Mouse (Mus musculus): ENCODE measurements around the gene Unc79. TPM values are rescaled to one million over a fixed set of nuclear protein-coding genes. Genes with fewer than 3 reads are reported as not detected.

The Unc79 gene
- polyA plus RNA-seq, 1 experiment from 2014 or later: 0.27 TPM

DNA sequence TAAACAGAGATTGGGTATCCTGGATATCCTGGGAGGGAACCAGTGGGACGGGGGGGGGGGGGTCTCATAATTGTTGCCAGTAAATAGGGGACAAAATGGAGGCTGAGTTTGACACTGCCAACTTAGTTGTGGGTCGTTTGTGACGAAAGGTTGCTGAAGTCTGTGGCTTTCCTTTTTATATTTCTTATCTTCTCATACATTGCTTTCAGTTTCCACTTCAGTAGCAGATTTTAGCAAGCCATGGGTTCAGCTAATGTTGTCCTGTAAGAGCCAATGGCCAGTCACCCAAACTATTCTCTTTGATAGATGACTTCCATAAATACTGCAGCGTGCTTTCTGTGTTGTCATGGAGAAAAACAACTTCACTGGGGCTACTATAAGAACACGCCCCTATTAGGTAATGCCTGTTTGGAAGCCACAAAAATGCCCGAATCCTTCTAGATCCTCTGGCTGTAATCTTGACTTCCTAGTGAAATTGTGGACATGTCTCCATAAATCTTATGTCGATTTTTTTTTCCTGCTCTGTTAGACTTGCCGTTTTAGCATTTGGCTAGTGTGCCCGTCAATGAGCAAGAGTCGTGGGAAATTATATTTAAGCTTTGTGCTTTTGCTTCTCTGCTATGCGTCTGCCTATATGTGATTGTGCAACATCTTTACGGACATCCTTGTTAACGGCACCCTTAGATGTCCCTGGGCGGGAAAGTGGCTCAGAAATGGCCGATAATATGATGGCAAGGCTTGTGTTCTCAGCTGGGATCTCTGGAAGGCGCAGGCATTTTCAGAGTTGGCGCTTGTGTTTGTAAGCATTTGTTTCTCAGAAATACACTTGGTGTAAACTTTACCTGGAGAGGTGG, 181.0 kb downstream of the Unc79 start:
- Histone ChIP-seq H3K27ac (ENCODE audit: low read length) (no peak overlapping the region), H3K4me1 (ENCODE audit: control insufficient read depth, insufficient read depth, low read length) (no peaks in the 10 kb centered on the region), H3K4me3 (ENCODE audit: low read length) (no peak overlapping the region), H3K9me3 (ENCODE audit: control insufficient read depth, low read length) (no peaks in the 10 kb centered on the region), H3K27me3 (replicated peaks; ENCODE audit: control insufficient read depth, insufficient read depth, low read length) (no peaks in the 10 kb centered on the region), H3K4me2 (ENCODE audit: low read depth, low read length) (no peak overlapping the region), H3K36me3 (ENCODE audit: control insufficient read depth, insufficient read depth, low read length) (no peaks in the 10 kb centered on the region), H3K9ac (ENCODE audit: low read depth, low read length) (no peak overlapping the region)
- ATAC-seq: no peak
- WGBS: 72% methylated on average over 17 of the region's 17 CpGs

GRCm38 (mm10) chr12:103131419-103131818, 182.8 kb downstream of the Unc79 start:
- no peak overlapping the region for H3K4me3 ChIP-seq (ENCODE audit: low read length)
- H3K27me3 ChIP-seq (replicated peaks; ENCODE audit: control insufficient read depth, insufficient read depth, low read length): no peaks in the 10 kb centered on the region
- H3K27ac ChIP-seq (ENCODE audit: low read length): no peak overlapping the region
- no peaks in the 10 kb centered on the region for H3K36me3 ChIP-seq (ENCODE audit: control insufficient read depth, insufficient read depth, low read length)
- no peaks in the 10 kb centered on the region for H3K4me1 ChIP-seq (ENCODE audit: control insufficient read depth, insufficient read depth, low read length)
- H3K9ac ChIP-seq (ENCODE audit: low read depth, low read length): no peak overlapping the region
- WGBS: 64% methylated on average over 6 of the region's 6 CpGs
- no peak for ATAC-seq
- H3K4me2 ChIP-seq (ENCODE audit: low read depth, low read length): no peak overlapping the region
- no peaks in the 10 kb centered on the region for H3K9me3 ChIP-seq (ENCODE audit: control insufficient read depth, low read length)

DNA sequence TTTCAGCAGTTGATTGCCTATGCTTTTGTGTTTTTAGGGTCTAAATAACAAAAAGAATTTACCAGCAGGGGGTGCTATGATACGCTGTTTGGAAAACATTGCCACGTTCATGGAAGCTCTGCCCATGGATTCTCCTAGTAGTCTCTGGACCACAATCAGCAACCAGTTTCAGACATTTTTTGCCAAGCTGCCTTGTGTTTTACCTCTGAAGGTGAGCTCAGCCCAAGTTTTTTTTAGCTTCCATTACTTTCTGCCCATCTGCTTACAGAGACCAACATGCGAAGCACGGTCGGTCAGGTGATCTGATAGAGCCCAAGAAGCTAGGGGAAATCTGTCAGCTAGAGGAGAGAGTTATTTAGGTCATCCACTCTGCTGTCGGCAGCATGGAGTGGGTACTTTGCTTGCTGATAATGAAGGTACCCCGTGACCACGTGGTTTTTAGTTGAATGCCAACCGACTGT, 193.9 kb downstream of the Unc79 start:
- WGBS: 53% methylated on average over 9 of the region's 9 CpGs

DNA sequence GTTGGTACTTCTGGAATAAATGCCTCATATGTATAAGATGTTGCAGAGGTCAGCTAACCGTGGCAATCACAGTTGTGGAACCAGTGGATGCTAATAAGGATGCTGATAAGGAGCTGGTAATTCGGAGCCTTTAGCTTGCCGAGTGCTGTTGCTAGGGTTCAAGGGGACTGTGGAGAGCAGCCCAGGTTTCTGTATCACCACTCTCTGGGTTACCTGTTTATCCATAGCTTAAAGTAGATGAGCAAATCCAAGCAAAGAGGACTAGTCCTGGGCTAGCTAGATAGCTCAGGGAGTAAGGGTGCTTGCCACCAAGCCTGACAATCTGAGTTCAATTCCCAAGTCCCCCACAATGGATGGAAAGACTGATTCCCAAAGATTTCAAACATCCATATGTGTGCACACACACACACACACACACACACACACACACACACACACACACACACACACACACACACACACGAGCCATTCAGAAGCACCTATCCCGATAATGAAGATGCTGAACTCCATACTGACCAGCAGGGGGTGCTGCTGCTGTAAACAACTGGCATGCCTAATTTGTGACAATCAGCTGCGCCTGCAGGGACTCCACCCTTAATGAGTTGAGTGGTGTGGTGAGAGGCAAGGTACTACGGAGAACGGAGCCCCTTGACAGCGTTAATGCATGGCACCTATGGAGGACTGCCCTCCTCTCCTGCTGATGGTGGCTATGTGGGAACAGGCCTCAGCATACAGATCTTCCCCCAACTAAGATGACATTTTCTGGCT, 195.3 kb downstream of the Unc79 start:
- Histone ChIP-seq H3K4me3 (ENCODE audit: low read length) (no peak overlapping the region), H3K27me3 (replicated peaks; ENCODE audit: control insufficient read depth, insufficient read depth, low read length) (no peaks in the 10 kb centered on the region), H3K27ac (ENCODE audit: low read length) (no peak overlapping the region), H3K4me1 (ENCODE audit: control insufficient read depth, insufficient read depth, low read length) (no peaks in the 10 kb centered on the region), H3K9ac (ENCODE audit: low read depth, low read length) (no peak overlapping the region), H3K4me2 (ENCODE audit: low read depth, low read length) (no peak overlapping the region), H3K9me3 (ENCODE audit: control insufficient read depth, low read length) (no peaks in the 10 kb centered on the region), H3K36me3 (ENCODE audit: control insufficient read depth, insufficient read depth, low read length) (no peaks in the 10 kb centered on the region)
- no peak for ATAC-seq
- WGBS: 27% methylated on average over 9 of the region's 9 CpGs

More for the DNA sequence above, 193.9 kb downstream of the Unc79 start:
- H3K36me3 ChIP-seq (ENCODE audit: control insufficient read depth, insufficient read depth, low read length): no peaks in the 10 kb centered on the region
- no peak for ATAC-seq
- H3K27ac ChIP-seq (ENCODE audit: low read length): no peak overlapping the region
- no peaks in the 10 kb centered on the region for H3K4me1 ChIP-seq (ENCODE audit: control insufficient read depth, insufficient read depth, low read length)
- no peak overlapping the region for H3K4me2 ChIP-seq (ENCODE audit: low read depth, low read length)
- no peak overlapping the region for H3K4me3 ChIP-seq (ENCODE audit: low read length)
- no peaks in the 10 kb centered on the region for H3K9me3 ChIP-seq (ENCODE audit: control insufficient read depth, low read length)
- no peaks in the 10 kb centered on the region for H3K27me3 ChIP-seq (replicated peaks; ENCODE audit: control insufficient read depth, insufficient read depth, low read length)
- H3K9ac ChIP-seq (ENCODE audit: low read depth, low read length): no peak overlapping the region

- Histone ChIP-seq H3K4me1 (ENCODE audit: control insufficient read depth, insufficient read depth, low read length) (no peaks in the 10 kb centered on the region), H3K36me3 (ENCODE audit: control insufficient read depth, insufficient read depth, low read length) (no peaks in the 10 kb centered on the region)
- WGBS: 67% methylated on average over 2 of the region's 2 CpGs
Observed at GRCm38 (mm10) chr12:103150247-103150646, 201.6 kb downstream of the Unc79 start.

DNA sequence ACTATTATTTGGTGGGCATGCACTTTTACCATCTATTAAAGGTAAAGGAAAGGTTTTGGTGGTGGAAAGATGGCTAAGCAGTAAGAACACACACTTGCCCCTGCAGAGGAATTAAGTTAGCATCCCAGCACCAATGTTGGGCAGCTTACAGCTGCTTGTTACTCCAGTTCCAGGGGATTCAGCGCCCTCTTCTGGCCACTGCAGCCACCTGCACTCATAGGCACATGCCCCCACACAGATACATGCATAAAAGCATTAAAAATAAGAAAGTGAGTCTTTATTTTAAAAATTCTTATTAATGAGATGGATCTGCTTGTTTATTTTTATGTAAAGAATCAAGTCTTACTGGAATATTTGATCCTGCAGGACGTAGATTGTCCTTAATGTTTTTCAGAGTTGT, 206.3 kb downstream of the Unc79 start:
- no peaks in the 10 kb centered on the region for H3K4me1 ChIP-seq (ENCODE audit: control insufficient read depth, insufficient read depth, low read length)
- H3K9ac ChIP-seq (ENCODE audit: low read depth, low read length): no peak overlapping the region
- H3K27ac ChIP-seq (ENCODE audit: low read length): no peak overlapping the region
- H3K4me3 ChIP-seq (ENCODE audit: low read length): no peak overlapping the region
- H3K36me3 ChIP-seq (ENCODE audit: control insufficient read depth, insufficient read depth, low read length): no peaks in the 10 kb centered on the region
- WGBS: 72% methylated on average over 2 of the region's 2 CpGs
- H3K27me3 ChIP-seq (replicated peaks; ENCODE audit: control insufficient read depth, insufficient read depth, low read length): no peaks in the 10 kb centered on the region
- no peak for ATAC-seq
- H3K4me2 ChIP-seq (ENCODE audit: low read depth, low read length): no peak overlapping the region
- no peaks in the 10 kb centered on the region for H3K9me3 ChIP-seq (ENCODE audit: control insufficient read depth, low read length)

More at GRCm38 (mm10) chr12:103150247-103150646, 201.6 kb downstream of the Unc79 start:
- Histone ChIP-seq H3K9ac (ENCODE audit: low read depth, low read length) (no peak overlapping the region), H3K4me3 (ENCODE audit: low read length) (no peak overlapping the region), H3K4me2 (ENCODE audit: low read depth, low read length) (no peak overlapping the region), H3K9me3 (ENCODE audit: control insufficient read depth, low read length) (no peaks in the 10 kb centered on the region), H3K27me3 (replicated peaks; ENCODE audit: control insufficient read depth, insufficient read depth, low read length) (no peaks in the 10 kb centered on the region), H3K27ac (ENCODE audit: low read length) (no peak overlapping the region)
- ATAC-seq: no peak

DNA sequence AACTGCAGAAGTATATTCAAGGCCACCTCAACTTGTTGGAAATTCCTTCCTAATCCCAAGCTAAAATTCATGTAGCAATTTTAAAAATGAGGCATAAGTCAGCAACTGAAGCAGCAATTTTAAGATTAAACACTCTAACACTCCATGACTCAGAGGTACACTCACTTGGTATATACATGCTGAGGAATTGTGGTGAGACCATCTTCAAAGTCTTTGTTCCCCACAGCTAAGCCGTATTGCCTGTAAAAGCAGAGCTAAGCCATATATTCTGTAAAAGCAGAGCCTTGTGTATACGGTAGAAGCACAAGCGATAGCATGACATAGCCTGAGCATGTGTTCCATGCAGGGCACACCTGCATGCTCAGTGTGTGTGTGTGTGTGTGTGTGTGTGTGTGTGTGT, 206.7 kb downstream of the Unc79 start:
- Histone ChIP-seq H3K27me3 (replicated peaks; ENCODE audit: control insufficient read depth, insufficient read depth, low read length) (no peaks in the 10 kb centered on the region), H3K4me1 (ENCODE audit: control insufficient read depth, insufficient read depth, low read length) (no peaks in the 10 kb centered on the region), H3K4me3 (ENCODE audit: low read length) (no peak overlapping the region), H3K9me3 (ENCODE audit: control insufficient read depth, low read length) (no peaks in the 10 kb centered on the region), H3K27ac (ENCODE audit: low read length) (no peak overlapping the region), H3K4me2 (ENCODE audit: low read depth, low read length) (no peak overlapping the region), H3K9ac (ENCODE audit: low read depth, low read length) (no peak overlapping the region), H3K36me3 (ENCODE audit: control insufficient read depth, insufficient read depth, low read length) (no peaks in the 10 kb centered on the region)
- WGBS: 66% methylated on average over 3 of the region's 3 CpGs
- no peak for ATAC-seq

DNA sequence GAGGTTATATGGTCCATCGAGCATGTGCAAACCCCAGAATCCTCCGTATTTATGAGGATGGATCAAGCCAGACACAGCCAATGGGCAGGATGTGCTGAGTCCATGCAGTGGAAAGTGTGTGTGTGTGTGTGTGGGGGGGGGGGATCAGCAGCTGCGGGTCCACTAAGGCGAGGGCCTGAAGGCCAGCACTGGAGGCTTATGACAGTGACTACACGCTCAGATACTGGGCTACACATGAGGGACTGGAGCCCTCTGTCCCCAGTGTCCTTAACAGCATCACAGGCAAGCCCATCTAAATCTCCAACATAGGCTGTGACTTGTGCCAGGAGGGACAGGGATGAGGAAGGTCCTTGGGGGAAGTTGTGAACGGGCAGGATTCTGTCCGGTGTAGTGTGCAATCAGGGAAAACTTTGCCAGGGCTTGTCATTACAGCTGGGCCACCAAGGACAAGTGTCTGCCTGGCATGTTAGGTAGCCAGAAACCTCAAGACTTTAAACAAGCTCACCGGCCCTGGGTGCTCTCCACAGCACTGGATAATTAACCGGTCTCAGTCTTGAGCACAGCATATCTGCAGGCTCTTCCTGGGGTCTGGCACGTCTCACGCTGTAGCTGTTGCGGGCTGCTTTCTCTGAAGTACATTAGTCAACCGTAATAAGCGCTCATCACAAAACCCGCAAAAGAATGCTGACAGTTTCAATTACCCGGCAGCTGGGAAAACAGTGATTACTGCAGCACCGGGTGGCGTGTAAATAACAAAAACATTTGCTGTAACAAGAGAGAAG, 208.7 kb downstream of the Unc79 start:
- Histone ChIP-seq H3K27me3 (replicated peaks; ENCODE audit: control insufficient read depth, insufficient read depth, low read length) (no peaks in the 10 kb centered on the region), H3K27ac (ENCODE audit: low read length) (no peak overlapping the region), H3K4me3 (ENCODE audit: low read length) (no peak overlapping the region), H3K36me3 (ENCODE audit: control insufficient read depth, insufficient read depth, low read length) (no peaks in the 10 kb centered on the region), H3K9ac (ENCODE audit: low read depth, low read length) (no peak overlapping the region), H3K4me2 (ENCODE audit: low read depth, low read length) (no peak overlapping the region), H3K4me1 (ENCODE audit: control insufficient read depth, insufficient read depth, low read length) (no peaks in the 10 kb centered on the region), H3K9me3 (ENCODE audit: control insufficient read depth, low read length) (no peaks in the 10 kb centered on the region)
- no peak for ATAC-seq
- WGBS: 59% methylated on average over 18 of the region's 18 CpGs

DNA sequence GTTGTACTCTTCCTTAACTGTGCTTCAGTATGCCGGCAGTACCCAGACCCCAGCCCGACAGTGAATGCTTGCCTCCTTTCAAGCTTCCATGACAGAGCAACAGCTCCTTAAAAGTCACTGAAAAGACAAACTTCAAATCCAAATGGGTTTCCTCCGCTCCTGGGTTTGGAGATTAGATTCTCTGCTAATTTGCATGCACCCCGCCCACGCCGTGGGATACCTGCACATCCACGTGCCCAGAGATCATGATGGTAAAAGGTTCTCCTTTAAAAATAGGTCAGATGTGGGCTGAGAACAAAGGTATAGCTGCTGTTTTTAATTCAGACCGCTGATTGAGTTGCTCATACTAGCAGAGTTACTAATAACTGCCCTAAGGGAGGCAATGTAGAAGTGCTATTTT, 210.4 kb downstream of the Unc79 start:
- H3K4me3 ChIP-seq (ENCODE audit: low read length): no peak overlapping the region
- H3K27me3 ChIP-seq (replicated peaks; ENCODE audit: control insufficient read depth, insufficient read depth, low read length): no peaks in the 10 kb centered on the region
- no peaks in the 10 kb centered on the region for H3K36me3 ChIP-seq (ENCODE audit: control insufficient read depth, insufficient read depth, low read length)
- no peak overlapping the region for H3K9ac ChIP-seq (ENCODE audit: low read depth, low read length)
- no peaks in the 10 kb centered on the region for H3K9me3 ChIP-seq (ENCODE audit: control insufficient read depth, low read length)
- H3K4me2 ChIP-seq (ENCODE audit: low read depth, low read length): no peak overlapping the region
- 64% methylated on average over 8 of the region's 8 CpGs for WGBS
- H3K27ac ChIP-seq (ENCODE audit: low read length): no peak overlapping the region
- ATAC-seq: no peak
- no peaks in the 10 kb centered on the region for H3K4me1 ChIP-seq (ENCODE audit: control insufficient read depth, insufficient read depth, low read length)

Measured in intestine, embryonic 16.5 days (tissue).